Mouse (Mus musculus) limb, embryonic 14.5 days (tissue): ENCODE measurements at regions not wholly inside any gene's neighbourhood (a gene's known extent, or its start where the extent isn't known, plus 50 kb on each side); places are given as distances from the start of the nearest gene placed in this dataset.

Experiments
- ATAC-seq: fragments of 200-750 bp; cut with Nextera tagmentation; 2 replicates; pipeline ENCODE4 v1.8.0; 2017; ENCODE audit warnings: low read depth, moderate number of reproducible peaks, moderate TSS enrichment; ENCODE audit not compliant: low FRiP score
- DNase-seq: peaks from one replicate; pipeline ENCODE4 v3.0.0-alpha.2; 2015; ENCODE audit warnings: low spot score
- H3K27ac ChIP-seq: fragments of 300-500 bp; sonication (generic); replicated peaks from 2 replicates; pipeline ENCODE4 v1.5.1; 2014; ENCODE audit warnings: low read depth, mild to moderate bottlenecking, low read length, moderate library complexity, mixed read lengths
- H3K27me3 ChIP-seq: fragments of 300-500 bp; sonication (generic); 2 replicates; pipeline ENCODE4 v1.6.1; 2014; ENCODE audit warnings: low read length, mixed read lengths; ENCODE audit not compliant: control insufficient read depth, insufficient read depth
- H3K36me3 ChIP-seq: fragments of 300-500 bp; sonication (generic); 2 replicates; pipeline ENCODE4 v1.6.1; 2014; ENCODE audit warnings: mild to moderate bottlenecking, low read length, moderate library complexity, mixed read lengths; ENCODE audit not compliant: control insufficient read depth, insufficient read depth
- H3K4me1 ChIP-seq: fragments of 300-500 bp; sonication (generic); 2 replicates; pipeline ENCODE4 v1.6.1; 2014; ENCODE audit warnings: antibody characterized with exemption, low read length, mixed read lengths; ENCODE audit not compliant: control insufficient read depth, insufficient read depth
- H3K4me2 ChIP-seq: fragments of 300-500 bp; sonication (generic); replicated peaks from 2 replicates; pipeline ENCODE4 v1.6.1; 2014; ENCODE audit warnings: low read depth, mild to moderate bottlenecking, low read length, moderate library complexity; ENCODE audit not compliant: severe bottlenecking
- H3K4me3 ChIP-seq: fragments of 300-500 bp; sonication (generic); replicated peaks from 2 replicates; pipeline ENCODE4 v1.5.1; 2014; ENCODE audit warnings: low read length
- H3K9ac ChIP-seq: fragments of 300-500 bp; sonication (generic); 2 replicates; pipeline ENCODE4 v1.6.1; 2014; ENCODE audit warnings: mild to moderate bottlenecking, low read depth, low read length, moderate library complexity; ENCODE audit not compliant: severe bottlenecking
- H3K9me3 ChIP-seq: fragments of 300-500 bp; sonication (generic); 2 replicates; pipeline ENCODE4 v1.6.1; 2016; ENCODE audit warnings: low read length; ENCODE audit not compliant: control insufficient read depth
- POLR2A ChIP-seq: fragments of 200-500 bp; IDR thresholded peaks from 2 replicates; pipeline ENCODE4 v1.8.0; 2012; ENCODE audit warnings: inconsistent platforms, mild to moderate bottlenecking, moderate library complexity, borderline replicate concordance; ENCODE audit not compliant: insufficient read depth, insufficient read length; ENCODE audit errors: extremely low read depth
- WGBS: fragments of 180-500 bp; shearing (Covaris S2); extraction: QIAGEN DNeasy Blood & Tissue Kit; methylation state at CpG from one replicate; pipeline ENCODE4 v1.1.7; 2014; 5-methylcytosine and 5-hydroxymethylcytosine counted together

- DNase-seq, result no peak
- Histone ChIP-seq H3K4me1 (peaks cover 9% of the 10 kb centered on the region), H3K36me3 (no peaks in the 10 kb centered on the region), H3K27me3 (no peaks in the 10 kb centered on the region), H3K9ac (no peak overlapping the region), H3K4me3 (no peak overlapping the region), H3K4me2 (no peak overlapping the region), H3K9me3 (no peaks in the 10 kb centered on the region), H3K27ac (no peak overlapping the region)
- no peak for ATAC-seq
- no peak for TF ChIP-seq POLR2A
Observed at GRCm38 (mm10) chr2:63706643-63707042, 391.2 kb downstream of the Fign start.

- H3K27ac ChIP-seq, result no peak overlapping the region
- H3K4me2 ChIP-seq, result no peak overlapping the region
- DNase-seq, result no peak
- ATAC-seq, result peak; percentile 30; the same call in 1 of the 2 replicates
- 66% methylated on average over 3 of the region's 3 CpGs for WGBS
- TF ChIP-seq POLR2A, result no peak
- no peaks in the 10 kb centered on the region for H3K36me3 ChIP-seq
- no peaks in the 10 kb centered on the region for H3K27me3 ChIP-seq
- H3K9me3 ChIP-seq, result no peaks in the 10 kb centered on the region
- H3K4me3 ChIP-seq, result no peak overlapping the region
- H3K9ac ChIP-seq, result no peak overlapping the region
- peaks cover 9% of the 10 kb centered on the region for H3K4me1 ChIP-seq
Observed at GRCm38 (mm10) chr2:63706183-63706582, 391.7 kb downstream of the Fign start.

GRCm38 (mm10) chr2:63702333-63703096 lies 395.3 kb downstream of the Fign start:
- Histone ChIP-seq H3K9me3 (no peaks in the 10 kb centered on the region), H3K4me2 (peak overlapping the region; percentile 70), H3K27ac (no peak overlapping the region), H3K4me3 (peak overlapping the region; percentile 33), H3K36me3 (no peaks in the 10 kb centered on the region), H3K27me3 (no peaks in the 10 kb centered on the region), H3K4me1 (peaks cover 9% of the 10 kb centered on the region), H3K9ac (peak overlapping the region; percentile 45)
- peak; percentile 62 for DNase-seq
- peak; percentile 91 for ATAC-seq
- no peak for TF ChIP-seq POLR2A
- 1% methylated on average over 20 of the region's 22 CpGs for WGBS

GRCm38 (mm10) chr2:63701861-63702260 lies 396.0 kb downstream of the Fign start:
- Histone ChIP-seq H3K4me3 (peak overlapping the region; percentile 33; the same call in 1 of the 2 replicates), H3K36me3 (no peaks in the 10 kb centered on the region), H3K27me3 (no peaks in the 10 kb centered on the region), H3K9ac (no peak overlapping the region), H3K9me3 (no peaks in the 10 kb centered on the region), H3K4me2 (peak overlapping the region; percentile 70), H3K27ac (no peak overlapping the region), H3K4me1 (peaks cover 9% of the 10 kb centered on the region)
- ATAC-seq (no peak), DNase-seq (no peak)
- no peak for TF ChIP-seq POLR2A
- WGBS, result 37% methylated on average over 13 of the region's 13 CpGs

GRCm38 (mm10) chr2:63700255-63700654 lies 397.6 kb downstream of the Fign start:
- H3K9me3 ChIP-seq, result no peaks in the 10 kb centered on the region
- no peak for TF ChIP-seq POLR2A
- 18% methylated on average over 3 of the region's 3 CpGs for WGBS
- H3K27me3 ChIP-seq, result no peaks in the 10 kb centered on the region
- DNase-seq (peak; percentile 67), ATAC-seq (no peak)
- no peak overlapping the region for H3K27ac ChIP-seq
- H3K4me3 ChIP-seq, result no peak overlapping the region
- peaks cover 9% of the 10 kb centered on the region for H3K4me1 ChIP-seq
- H3K36me3 ChIP-seq, result no peaks in the 10 kb centered on the region
- H3K9ac ChIP-seq, result no peak overlapping the region
- no peak overlapping the region for H3K4me2 ChIP-seq
